17 mouse cellular contexts compared by ENCODE assay signal in the genomic region with DNA sequence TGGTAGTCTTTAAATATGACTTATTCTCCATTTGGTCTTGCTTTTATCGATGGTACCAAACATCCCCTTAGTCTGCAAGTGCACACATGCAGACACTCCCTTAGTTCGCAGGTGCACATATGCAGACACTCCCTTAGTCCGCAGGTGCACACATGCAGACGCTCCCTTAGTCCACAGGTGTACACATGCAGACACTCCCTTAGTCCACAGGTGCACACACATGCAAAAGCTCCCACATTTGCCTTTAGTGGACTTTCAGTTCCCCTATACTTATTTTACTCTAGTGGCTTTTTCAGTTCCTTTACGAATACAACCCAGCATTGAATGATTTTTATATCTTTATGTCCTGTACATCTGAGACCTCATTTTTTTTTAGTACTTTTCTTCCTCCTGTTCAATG.
"Had no signal": no experiment of that assay in that cellular context is flagged by ENCODE, and none has a peak within 500 bp of the region (broad histone marks: within the 10 kb centered on the region; RNA-seq: fewer than 3 reads in every experiment).

No protein-coding gene starts in this region.

- DNase-seq: kidney, adult 18-20 months; kidney, postnatal 10 days; kidney, postnatal 4 days; liver, embryonic 13.5 days; lung, adult 2 months; right cerebral cortex, postnatal 14 days; thymus, adult 2 months; thymus, postnatal 25 days had no signal

- H3K4me3 ChIP-seq: intestine, embryonic 15.5 days; layer of hippocampus, adult 2 months; limb, embryonic 15.5 days; liver, embryonic 13.5 days; megakaryocyte, embryonic 14.5 days; midbrain, embryonic 15.5 days; neural tube, embryonic 13.5 days; stomach, embryonic 15.5 days had no signal

- H3K9ac ChIP-seq: intestine, embryonic 15.5 days; limb, embryonic 15.5 days; liver, embryonic 13.5 days; midbrain, embryonic 15.5 days; neural tube, embryonic 13.5 days; stomach, embryonic 15.5 days had no signal

- H3K36me3 ChIP-seq: intestine, embryonic 15.5 days; limb, embryonic 15.5 days; liver, embryonic 13.5 days; midbrain, embryonic 15.5 days; neural tube, embryonic 13.5 days; stomach, embryonic 15.5 days had no signal

- H3K9me3 ChIP-seq: intestine, embryonic 15.5 days; limb, embryonic 15.5 days; liver, embryonic 13.5 days; megakaryocyte, embryonic 14.5 days; midbrain, embryonic 15.5 days; neural tube, embryonic 13.5 days; stomach, embryonic 15.5 days had no signal

- H3K27ac ChIP-seq: intestine, embryonic 15.5 days; layer of hippocampus, adult 2 months; limb, embryonic 15.5 days; liver, embryonic 13.5 days; midbrain, embryonic 15.5 days; neural tube, embryonic 13.5 days; stomach, embryonic 15.5 days had no signal

- H3K4me1 ChIP-seq: intestine, embryonic 15.5 days; limb, embryonic 15.5 days; liver, embryonic 13.5 days; midbrain, embryonic 15.5 days; neural tube, embryonic 13.5 days; stomach, embryonic 15.5 days had no signal

- ATAC-seq: intestine, embryonic 15.5 days; lung, postnatal 0 days; midbrain, embryonic 15.5 days had no signal

- H3K27me3 ChIP-seq: intestine, embryonic 15.5 days; limb, embryonic 15.5 days; liver, embryonic 13.5 days; megakaryocyte, embryonic 14.5 days; midbrain, embryonic 15.5 days; neural tube, embryonic 13.5 days; stomach, embryonic 15.5 days had no signal

- H3K4me2 ChIP-seq: intestine, embryonic 15.5 days; limb, embryonic 15.5 days; liver, embryonic 13.5 days; midbrain, embryonic 11.5 days; midbrain, embryonic 15.5 days; neural tube, embryonic 13.5 days; stomach, embryonic 15.5 days had no signal
